Mouse (Mus musculus): Measurements from ENCODE around the gene Serpinb1a. TPM values are rescaled to one million over a fixed set of nuclear protein-coding genes. Genes with fewer than 3 reads are reported as not detected.
A peak's percentile ranks its signal among the peaks of the same experiment; 100 is the strongest.

Gene Serpinb1a
- total and polyA plus RNA-seq, 2 experiments from 2014 or later, result 0.48 to 4.2 TPM

DNA sequence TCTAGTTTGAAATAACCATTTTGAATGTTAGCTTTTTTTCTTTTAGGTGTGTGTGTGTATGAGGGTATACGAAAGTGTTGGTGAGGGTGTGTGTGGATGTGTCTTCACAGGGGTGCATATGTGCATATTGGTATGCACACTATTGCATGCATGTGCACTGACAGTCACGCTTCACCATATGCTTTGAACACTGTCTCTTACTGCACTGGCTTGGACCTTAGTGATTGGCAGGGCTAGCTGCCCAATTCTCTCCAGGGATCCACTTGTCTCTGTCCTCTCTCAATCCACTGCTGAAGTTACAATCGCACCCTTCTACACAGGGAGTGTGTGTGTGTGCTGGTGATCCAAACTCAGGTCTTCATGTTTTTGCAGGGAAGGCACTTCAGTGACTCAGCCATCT is 9.6 kb downstream of the Serpinb1a start:
- H3K4me2 ChIP-seq (ENCODE audit: low read depth), result no peak overlapping the region
- WGBS, result 85% methylated on average over 3 of the region's 3 CpGs
- ATAC-seq, result no peak

DNA sequence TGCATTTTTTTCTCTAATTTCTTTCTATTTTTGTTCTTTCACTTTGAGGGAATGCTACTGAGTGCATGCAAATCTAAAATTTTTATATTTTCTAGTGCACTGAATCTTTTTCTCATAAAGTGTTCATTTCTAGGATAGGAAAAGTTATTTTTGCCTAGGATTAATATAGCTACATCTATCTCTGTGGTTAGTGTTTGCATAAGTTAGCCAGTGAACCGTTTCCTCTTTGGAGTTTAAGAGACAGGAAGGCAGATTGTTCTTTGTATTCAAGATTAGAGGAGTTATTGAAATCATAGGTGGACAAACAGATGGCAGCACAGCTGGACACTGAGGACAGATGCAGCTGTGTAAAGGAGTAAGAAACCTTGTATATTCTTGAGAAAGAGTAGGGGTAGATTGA is 11.7 kb downstream of the Serpinb1a start:
- H3K4me3 ChIP-seq (ENCODE audit: low read depth, low read length), result no peak overlapping the region
- TF ChIP-seq CTCF (IDR thresholded peaks at IDR 0.05; ENCODE audit: low read depth), result no peak
- no peaks in the 10 kb centered on the region for H3K27me3 ChIP-seq (ENCODE audit: insufficient read depth, low read length)
- 50% methylated on average over 1 of the region's 1 CpGs for WGBS
- no peak overlapping the region for H3K27ac ChIP-seq (ENCODE audit: low read depth, low read length)
- no peak for DNase-seq
- ATAC-seq, result no peak
- no peaks in the 10 kb centered on the region for H3K4me1 ChIP-seq (ENCODE audit: insufficient read depth)
- no peak overlapping the region for H3K4me2 ChIP-seq (ENCODE audit: low read depth)
- H3K9me3 ChIP-seq (ENCODE audit: low read length), result no peaks in the 10 kb centered on the region
- no peak overlapping the region for H3K9ac ChIP-seq
- H3K36me3 ChIP-seq (ENCODE audit: insufficient read depth), result no peaks in the 10 kb centered on the region

More for the DNA sequence above, 9.6 kb downstream of the Serpinb1a start:
- Histone ChIP-seq H3K4me3 (ENCODE audit: low read depth, low read length) (no peak overlapping the region), H3K27ac (ENCODE audit: low read depth, low read length) (no peak overlapping the region), H3K36me3 (ENCODE audit: insufficient read depth) (no peaks in the 10 kb centered on the region), H3K27me3 (ENCODE audit: insufficient read depth, low read length) (no peaks in the 10 kb centered on the region), H3K4me1 (ENCODE audit: insufficient read depth) (no peaks in the 10 kb centered on the region), H3K9ac (no peak overlapping the region), H3K9me3 (ENCODE audit: low read length) (no peaks in the 10 kb centered on the region)
- no peak for DNase-seq
- TF ChIP-seq CTCF (IDR thresholded peaks at IDR 0.05; ENCODE audit: low read depth), result no peak

DNA sequence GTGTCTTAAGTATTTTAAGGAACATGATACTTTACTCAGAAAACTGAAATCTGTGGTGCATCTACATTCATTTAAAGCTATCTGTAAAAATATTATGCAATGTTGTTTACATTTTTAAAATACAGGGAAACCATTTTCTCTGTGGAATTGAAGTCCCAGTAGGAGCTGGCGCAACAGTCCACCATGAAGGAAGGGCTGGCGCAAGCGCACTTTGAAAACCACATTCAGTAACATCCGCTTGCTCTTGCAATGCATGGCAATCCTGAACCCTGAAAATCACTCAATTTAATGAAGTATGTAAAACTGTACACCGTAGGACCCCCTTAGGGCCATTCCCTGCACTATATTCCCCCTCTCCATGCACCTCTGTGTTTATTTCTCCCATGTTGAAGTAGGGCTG is 16.5 kb downstream of the Serpinb1a start:
- DNase-seq (no peak), ATAC-seq (no peak)
- H3K9me3 ChIP-seq (ENCODE audit: low read length), result no peaks in the 10 kb centered on the region
- H3K4me2 ChIP-seq (ENCODE audit: low read depth), result no peak overlapping the region
- WGBS, result 93% methylated on average over 5 of the region's 5 CpGs
- no peaks in the 10 kb centered on the region for H3K36me3 ChIP-seq (ENCODE audit: insufficient read depth)
- H3K27me3 ChIP-seq (ENCODE audit: insufficient read depth, low read length), result no peaks in the 10 kb centered on the region
- no peaks in the 10 kb centered on the region for H3K4me1 ChIP-seq (ENCODE audit: insufficient read depth)
- H3K4me3 ChIP-seq (ENCODE audit: low read depth, low read length), result no peak overlapping the region
- H3K9ac ChIP-seq, result no peak overlapping the region
- no peak for TF ChIP-seq CTCF (IDR thresholded peaks at IDR 0.05; ENCODE audit: low read depth)
- H3K27ac ChIP-seq (ENCODE audit: low read depth, low read length), result no peak overlapping the region

DNA sequence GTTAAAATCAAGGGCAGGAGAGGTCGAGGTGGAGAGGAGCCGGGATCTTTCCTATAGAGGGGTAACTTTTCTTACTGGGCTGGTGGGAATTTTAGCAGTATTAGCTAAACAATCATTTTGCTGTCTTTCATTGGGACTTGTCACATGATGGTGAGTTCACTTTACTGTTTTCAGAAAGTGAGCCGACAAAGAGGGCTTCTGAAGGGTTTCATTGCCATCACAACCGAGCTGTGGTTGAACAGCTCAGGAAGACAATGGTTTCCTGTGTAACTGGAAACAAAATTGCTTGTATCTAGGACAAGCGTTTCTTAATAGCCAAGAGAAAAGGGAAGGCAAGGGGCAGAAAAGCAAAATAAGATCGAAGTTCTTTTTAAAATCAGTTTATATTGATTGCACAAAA is 17.7 kb downstream of the Serpinb1a start:
- Histone ChIP-seq H3K4me3 (ENCODE audit: low read depth, low read length) (no peak overlapping the region), H3K27ac (ENCODE audit: low read depth, low read length) (no peak overlapping the region), H3K4me1 (ENCODE audit: insufficient read depth) (no peaks in the 10 kb centered on the region), H3K9ac (no peak overlapping the region), H3K9me3 (ENCODE audit: low read length) (no peaks in the 10 kb centered on the region), H3K27me3 (ENCODE audit: insufficient read depth, low read length) (no peaks in the 10 kb centered on the region), H3K4me2 (ENCODE audit: low read depth) (no peak overlapping the region), H3K36me3 (ENCODE audit: insufficient read depth) (no peaks in the 10 kb centered on the region)
- no peak for TF ChIP-seq CTCF (IDR thresholded peaks at IDR 0.05; ENCODE audit: low read depth)
- 51% methylated on average over 6 of the region's 6 CpGs for WGBS
- peak; percentile 27; the same call in 1 of the 2 replicates for ATAC-seq
- DNase-seq, result no peak

DNA sequence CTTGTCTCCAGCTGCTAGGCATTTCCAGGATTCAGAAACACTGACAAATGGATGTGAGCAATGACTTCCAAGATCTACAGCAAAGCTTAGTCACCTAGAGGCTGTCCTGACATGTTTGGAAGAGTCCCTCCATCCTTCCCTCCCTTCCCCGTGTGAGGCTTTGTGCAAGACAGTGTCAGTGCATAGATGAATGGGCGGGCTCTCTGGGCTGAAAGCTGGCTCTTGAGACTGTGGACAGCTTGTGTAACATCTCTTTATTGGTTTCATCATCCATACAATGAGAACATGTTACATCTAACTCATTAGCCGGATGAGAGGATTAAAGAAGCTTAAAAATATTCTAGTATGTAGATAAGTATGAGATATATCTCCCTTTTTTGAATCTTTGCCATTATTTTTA is 18.2 kb downstream of the Serpinb1a start:
- no peaks in the 10 kb centered on the region for H3K27me3 ChIP-seq (ENCODE audit: insufficient read depth, low read length)
- DNase-seq (no peak), ATAC-seq (no peak)
- 68% methylated on average over 3 of the region's 3 CpGs for WGBS
- no peak overlapping the region for H3K4me3 ChIP-seq (ENCODE audit: low read depth, low read length)
- no peaks in the 10 kb centered on the region for H3K9me3 ChIP-seq (ENCODE audit: low read length)
- no peak overlapping the region for H3K4me2 ChIP-seq (ENCODE audit: low read depth)
- no peaks in the 10 kb centered on the region for H3K36me3 ChIP-seq (ENCODE audit: insufficient read depth)
- no peak overlapping the region for H3K27ac ChIP-seq (ENCODE audit: low read depth, low read length)
- H3K4me1 ChIP-seq (ENCODE audit: insufficient read depth), result no peaks in the 10 kb centered on the region
- H3K9ac ChIP-seq, result no peak overlapping the region
- TF ChIP-seq CTCF (IDR thresholded peaks at IDR 0.05; ENCODE audit: low read depth), result no peak

DNA sequence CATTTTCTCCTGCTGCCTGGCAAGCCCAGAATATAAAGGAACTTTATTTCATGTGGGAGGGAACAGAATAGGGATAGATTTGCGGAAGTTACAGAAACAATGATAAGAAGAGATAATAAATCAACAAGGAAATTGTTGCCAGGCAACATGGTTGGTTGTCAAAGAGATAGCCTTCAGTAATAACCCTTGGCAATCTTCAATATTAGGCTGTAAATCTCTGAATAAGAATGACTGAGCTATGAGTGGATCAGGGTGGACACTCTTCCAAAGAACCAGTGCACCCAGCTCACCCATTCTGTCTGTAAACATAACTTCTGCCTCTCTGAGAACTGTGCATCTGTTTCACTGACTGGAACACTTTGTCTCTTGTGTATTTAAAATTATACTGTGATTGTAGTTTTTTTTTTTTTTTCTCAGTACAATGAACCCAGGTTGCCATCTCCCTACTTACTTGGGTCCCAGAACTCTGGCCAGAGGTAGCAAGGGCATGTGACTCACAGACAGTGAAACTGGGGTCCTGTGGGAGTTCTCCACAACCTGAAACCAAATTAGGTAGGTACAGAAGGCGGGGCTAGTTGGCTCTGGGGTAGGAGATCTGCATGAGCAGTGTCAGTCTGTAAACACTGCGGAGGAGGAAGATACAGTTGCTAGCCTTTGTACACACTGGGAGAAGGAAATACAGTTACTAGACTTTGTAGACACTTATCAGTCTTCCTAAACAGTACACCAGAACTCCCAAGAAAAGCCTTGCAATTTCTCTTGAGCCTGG is 19.3 kb downstream of the Serpinb1a start:
- H3K4me2 ChIP-seq (ENCODE audit: low read depth), result no peak overlapping the region
- H3K27ac ChIP-seq (ENCODE audit: low read depth, low read length), result no peak overlapping the region
- no peak for TF ChIP-seq CTCF (IDR thresholded peaks at IDR 0.05; ENCODE audit: low read depth)
- ATAC-seq (no peak), DNase-seq (no peak)
- H3K9ac ChIP-seq, result no peak overlapping the region
- H3K4me3 ChIP-seq (ENCODE audit: low read depth, low read length), result no peak overlapping the region
- H3K9me3 ChIP-seq (ENCODE audit: low read length), result no peaks in the 10 kb centered on the region
- H3K27me3 ChIP-seq (ENCODE audit: insufficient read depth, low read length), result no peaks in the 10 kb centered on the region
- no peaks in the 10 kb centered on the region for H3K36me3 ChIP-seq (ENCODE audit: insufficient read depth)
- 79% methylated on average over 3 of the region's 3 CpGs for WGBS
- H3K4me1 ChIP-seq (ENCODE audit: insufficient read depth), result no peaks in the 10 kb centered on the region

DNA sequence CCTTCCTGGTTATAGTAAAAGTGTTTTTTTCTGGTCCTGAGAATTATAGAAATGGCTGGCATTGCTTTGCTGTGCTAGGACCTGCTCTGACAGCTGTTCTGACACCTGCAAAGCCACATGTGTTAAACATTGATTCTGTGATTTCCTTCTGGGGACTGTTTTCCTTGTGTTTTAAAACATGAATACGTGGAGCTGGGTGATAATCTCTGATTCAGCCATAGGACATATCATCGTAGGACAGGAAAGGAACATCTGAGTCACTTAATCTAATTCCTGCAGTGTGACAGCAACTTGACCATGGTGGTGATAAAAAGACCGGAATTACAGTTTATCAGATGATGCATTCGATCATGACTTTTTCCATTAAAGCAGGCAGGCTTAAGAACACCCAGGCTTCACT is 22.1 kb downstream of the Serpinb1a start:
- Histone ChIP-seq H3K27me3 (ENCODE audit: insufficient read depth, low read length) (no peaks in the 10 kb centered on the region), H3K4me3 (ENCODE audit: low read depth, low read length) (no peak overlapping the region), H3K36me3 (ENCODE audit: insufficient read depth) (0 out of 2 replicates have a peak, but pooled peaks cover 2% of the 10 kb centered on the region), H3K9ac (no peak overlapping the region), H3K4me1 (ENCODE audit: insufficient read depth) (no peaks in the 10 kb centered on the region), H3K27ac (ENCODE audit: low read depth, low read length) (no peak overlapping the region), H3K9me3 (ENCODE audit: low read length) (no peaks in the 10 kb centered on the region), H3K4me2 (ENCODE audit: low read depth) (no peak overlapping the region)
- DNase-seq (no peak), ATAC-seq (no peak)
- TF ChIP-seq CTCF (IDR thresholded peaks at IDR 0.05; ENCODE audit: low read depth), result no peak
- 89% methylated on average over 4 of the region's 4 CpGs for WGBS
